Mouse (Mus musculus): ENCODE data around the gene Lrrn4cl.

DNA sequence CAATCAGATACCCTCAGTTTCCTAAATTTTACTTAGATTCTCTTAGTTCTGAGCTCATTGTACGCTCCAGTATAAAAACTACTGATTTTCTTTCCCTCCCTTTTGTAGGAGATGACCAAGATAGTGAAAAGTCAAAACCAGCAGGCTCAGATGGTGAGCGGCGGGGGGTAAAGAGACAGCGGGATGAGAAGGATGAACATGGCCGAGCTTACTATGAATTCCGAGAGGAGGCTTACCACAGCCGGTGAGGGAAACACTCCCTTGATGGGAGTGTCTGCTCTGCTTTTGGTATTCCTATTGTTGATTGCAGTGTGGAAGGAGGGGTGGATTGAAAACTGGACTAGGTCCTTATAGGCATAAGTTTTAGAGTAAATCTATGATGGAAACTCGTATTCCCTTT lies 27.9 kb upstream of the Lrrn4cl start:
- TF ChIP-seq CTCF (IDR thresholded peaks at IDR 0.05; ENCODE audit: low read depth) (no peak), EP300 (optimal IDR thresholded peaks at IDR 0.05) (no peak)
